Mouse (Mus musculus): ENCODE data around the gene Bdh2.
A peak's percentile ranks its signal among the peaks of the same experiment; 100 is the strongest.

The Bdh2 gene

GRCm38 (mm10) chr3:135280669-135281415 is at the start of gene Bdh2:
Bdh2 (plus strand) TSS chr3:135281221.
- DNase-seq, result peak; percentile 87

DNA sequence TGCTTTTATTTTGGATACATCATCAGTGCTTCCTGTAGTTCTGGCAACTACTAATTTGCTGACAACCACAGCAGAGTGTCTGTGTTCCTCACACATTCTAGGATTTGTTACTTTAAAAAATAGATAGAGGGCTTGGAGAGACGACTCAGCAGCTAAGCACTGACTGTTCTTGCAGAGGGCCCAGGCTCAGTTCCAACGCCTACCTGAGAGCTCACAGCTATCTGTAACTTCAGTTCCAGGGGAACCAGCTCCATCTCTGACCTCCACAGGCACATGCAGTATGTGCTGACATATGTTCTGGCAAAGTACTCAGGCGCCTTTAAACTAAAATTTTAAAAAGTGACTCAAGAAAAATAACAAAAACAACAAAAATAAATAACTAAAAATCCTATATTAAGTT is 49.0 kb upstream of the Bdh2 start:
- no peak for DNase-seq

- DNase-seq, result no peak
These were observed 48.6 kb upstream of the Bdh2 start for GRCm38 (mm10) chr3:135232462-135232861.

DNA sequence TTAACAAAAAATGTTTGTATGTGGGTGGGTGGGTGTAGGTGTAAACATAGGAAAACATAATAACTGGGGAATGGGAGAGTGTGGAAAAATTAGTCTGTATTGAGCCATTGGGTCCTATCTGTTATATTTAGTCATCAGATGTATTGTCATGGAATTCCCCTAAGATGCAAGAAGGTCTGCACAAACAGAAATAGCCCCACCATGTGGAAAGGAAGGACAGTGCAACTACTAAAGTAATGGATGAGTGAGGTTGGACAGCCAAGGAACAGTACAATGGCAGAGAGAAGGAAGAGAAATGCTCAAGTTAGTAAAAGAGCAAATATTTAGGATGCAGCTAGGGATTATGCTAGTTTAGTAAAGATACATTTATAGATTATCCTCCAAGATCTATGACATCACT is 35.3 kb upstream of the Bdh2 start:
- peak in 1 of 2 experiments; percentile 14 for DNase-seq

GRCm38 (mm10) chr3:135246828-135247227 is 34.2 kb upstream of the Bdh2 start:
- no peak for DNase-seq

DNA sequence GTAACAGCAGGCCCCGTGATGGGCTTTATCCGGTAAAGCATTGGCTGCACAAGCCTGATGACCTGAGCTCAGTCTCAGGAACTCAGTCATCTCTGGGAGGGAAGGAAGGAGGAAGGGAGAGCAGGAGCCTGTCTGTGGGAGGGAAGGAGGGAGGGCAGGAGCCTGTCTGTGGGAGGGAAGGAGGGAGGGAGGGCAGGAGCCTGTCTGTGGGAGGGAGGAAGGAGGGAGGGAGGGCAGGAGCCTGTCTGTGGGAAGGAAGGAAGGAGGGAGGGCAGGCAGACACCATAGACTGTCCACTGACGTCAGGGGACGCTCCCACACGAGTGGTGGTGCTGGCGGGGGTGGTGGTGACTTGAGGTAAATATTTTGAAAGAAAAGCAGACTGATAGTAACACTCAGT is 31.9 kb upstream of the Bdh2 start:
- no peak for DNase-seq

- DNase-seq, result no peak
These were observed 29.2 kb upstream of the Bdh2 start for GRCm38 (mm10) chr3:135251825-135252224.

DNA sequence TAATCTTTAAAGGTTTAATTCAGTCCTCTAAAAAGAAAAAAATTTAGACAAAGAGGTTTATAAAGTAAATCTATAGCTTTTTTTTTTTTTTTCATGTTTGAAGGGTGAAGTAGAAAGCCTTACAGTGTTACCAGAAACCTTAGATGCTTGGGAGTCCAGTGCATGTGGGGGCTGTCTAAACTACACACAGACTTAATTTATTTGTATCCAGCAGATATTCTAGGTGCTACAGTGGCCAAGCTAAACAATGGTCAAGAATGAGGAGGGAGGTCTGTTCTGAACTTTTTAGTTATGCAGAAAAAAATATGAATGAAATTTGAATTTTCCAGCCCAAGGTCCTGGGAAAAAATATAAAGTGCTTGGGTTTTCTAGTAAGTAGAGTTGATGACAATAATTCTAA is 26.2 kb upstream of the Bdh2 start:
- DNase-seq, result no peak

- no peak for DNase-seq
These were observed 22.1 kb upstream of the Bdh2 start for GRCm38 (mm10) chr3:135258919-135259318.

DNA sequence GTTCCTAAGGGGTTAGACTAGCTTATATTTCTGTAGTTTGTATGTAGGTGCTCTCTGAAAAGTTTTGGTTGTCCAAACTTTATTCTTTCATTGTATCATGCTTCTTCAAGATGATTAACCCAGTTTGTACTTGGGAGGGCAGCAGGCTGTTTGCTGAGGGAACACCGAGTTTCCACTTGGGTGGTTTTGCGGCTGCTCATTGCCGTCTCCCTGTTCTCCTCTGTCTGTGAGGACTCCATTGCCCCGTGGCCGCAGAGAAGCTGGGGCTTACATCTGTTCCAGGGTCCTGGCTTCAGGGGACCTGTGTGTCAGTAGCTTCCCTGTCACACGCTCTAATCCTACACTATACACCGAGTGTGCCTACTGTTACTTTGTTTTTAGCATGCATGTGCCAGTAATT is 20.8 kb upstream of the Bdh2 start:
- DNase-seq, result peak in 1 of 2 experiments; percentile 68

GRCm38 (mm10) chr3:135268616-135269015 is 12.4 kb upstream of the Bdh2 start:
- DNase-seq, result no peak

DNA sequence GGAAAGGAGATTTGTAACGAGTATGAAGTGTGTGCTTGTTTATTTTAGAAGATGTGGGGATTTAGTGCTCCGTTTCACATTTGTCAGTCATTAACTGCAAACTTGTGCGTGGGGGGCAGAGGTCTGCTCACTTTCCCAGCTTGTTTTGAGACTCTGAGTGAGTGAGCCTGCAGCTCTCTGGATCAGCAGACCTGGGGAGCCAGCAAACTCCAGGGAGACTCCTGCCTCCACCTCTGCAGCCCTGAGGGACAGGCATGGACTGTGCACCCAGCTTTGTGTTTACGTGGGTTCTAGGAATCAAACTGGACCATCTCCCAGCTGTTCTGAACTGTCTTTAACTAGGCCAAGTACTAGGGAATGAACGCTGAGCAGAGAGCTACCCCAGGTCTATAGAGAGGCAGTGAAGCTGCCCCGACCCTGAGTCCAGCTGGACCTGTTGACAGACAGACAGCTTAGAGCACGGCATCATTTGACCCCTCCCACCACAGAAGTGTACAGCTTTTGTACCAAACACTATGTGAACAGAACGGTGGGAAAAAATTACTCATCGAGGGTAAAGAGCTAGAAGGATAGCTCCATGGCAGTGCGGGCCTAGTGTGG is 11.5 kb upstream of the Bdh2 start:
- peak; percentile 74 to 90 for DNase-seq

DNA sequence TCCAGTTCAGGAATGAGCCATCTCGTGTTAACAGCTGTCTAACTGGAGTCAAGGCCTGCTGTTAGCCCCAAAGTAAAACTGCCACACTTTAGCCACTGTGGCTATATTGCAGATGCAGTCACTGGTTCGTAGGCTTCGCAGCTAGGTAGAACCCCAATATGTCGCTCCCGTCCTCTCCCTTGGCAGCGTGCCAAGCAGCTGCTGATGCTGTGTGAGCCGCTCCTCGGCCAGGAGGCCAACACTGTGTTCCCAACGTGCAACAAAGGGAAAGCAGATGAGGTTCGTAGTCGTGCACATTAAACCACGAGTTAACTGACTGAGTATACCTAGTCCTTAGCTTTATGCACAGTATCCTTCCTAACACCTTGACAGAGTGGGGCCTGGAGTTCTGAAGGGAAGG is 8.4 kb upstream of the Bdh2 start:
- no peak for DNase-seq

DNA sequence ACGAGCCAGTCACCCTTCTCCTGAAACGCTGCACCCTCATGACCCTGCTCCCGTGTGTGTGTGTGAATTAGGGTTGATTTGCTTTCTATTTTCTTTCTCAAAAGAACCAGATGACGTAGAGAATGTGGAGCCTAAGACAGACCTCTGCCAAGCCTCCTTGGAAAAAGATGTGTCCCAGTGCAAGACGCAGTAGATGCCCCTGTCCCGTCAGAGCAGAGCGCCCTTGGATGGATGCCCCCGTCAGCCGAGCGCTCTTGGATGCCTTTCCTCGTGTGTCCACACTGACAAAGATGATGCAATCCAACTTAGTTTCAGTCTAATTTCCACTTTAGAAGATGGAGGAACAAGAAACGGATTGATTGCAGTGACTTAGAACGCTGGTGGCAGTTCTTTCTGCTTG is 8.0 kb upstream of the Bdh2 start:
- no peak for DNase-seq

GRCm38 (mm10) chr3:135280160-135280559 is 861 bp upstream of the Bdh2 start:
- no peak for DNase-seq

- DNase-seq, result no peak
These were observed 680 bp downstream of the Bdh2 start for GRCm38 (mm10) chr3:135281701-135282100.

DNA sequence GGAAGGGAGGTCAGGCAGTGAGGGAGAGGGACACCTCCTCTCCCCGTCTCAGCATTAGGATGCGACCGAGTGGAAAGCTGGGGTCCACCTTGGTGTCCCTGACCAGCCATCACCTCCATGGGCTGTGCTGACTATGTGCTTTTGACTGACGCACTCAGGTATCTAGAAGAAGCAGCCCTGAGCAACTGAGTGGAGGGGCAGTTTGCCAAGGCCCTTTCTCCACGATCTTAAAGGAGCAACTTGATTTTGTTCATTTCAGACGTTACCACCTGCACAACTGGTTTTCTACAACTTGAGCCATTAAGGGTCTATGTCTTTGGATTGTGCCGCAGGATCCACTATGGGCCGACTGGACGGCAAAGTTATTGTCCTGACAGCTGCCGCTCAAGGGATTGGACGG is 4.2 kb downstream of the Bdh2 start:
- DNase-seq, result peak; percentile 44 to 59

- DNase-seq, result no peak
These were observed 4.8 kb downstream of the Bdh2 start for GRCm38 (mm10) chr3:135285807-135286206.

DNA sequence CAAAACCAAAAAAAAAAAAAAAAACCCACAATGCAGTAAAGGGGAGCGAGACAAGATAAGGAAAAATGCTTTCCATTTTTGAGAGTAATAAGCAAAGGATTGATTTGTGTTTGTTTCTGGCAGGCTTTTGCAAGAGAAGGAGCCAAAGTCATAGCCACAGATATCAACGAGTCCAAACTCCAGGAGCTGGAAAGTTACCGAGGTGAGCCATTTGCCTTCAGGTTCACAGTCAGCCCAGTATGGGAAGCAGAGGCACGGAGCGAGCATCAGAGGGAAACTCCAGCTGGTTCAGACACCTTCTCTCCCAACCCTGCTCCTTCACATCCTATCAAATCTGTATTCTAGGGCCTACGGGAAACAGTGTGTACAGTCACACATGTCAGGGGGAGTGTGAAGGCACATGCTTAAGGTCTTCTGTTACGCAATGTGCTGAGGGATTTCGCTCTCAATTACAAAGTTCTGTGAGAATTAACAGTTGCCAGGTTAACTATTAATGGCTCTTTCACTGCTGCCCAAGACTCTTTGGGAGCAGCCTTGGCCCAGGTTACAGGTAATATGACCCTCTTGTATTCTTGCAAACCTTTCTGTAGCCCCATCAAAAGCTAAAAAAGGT is 7.2 kb downstream of the Bdh2 start:
- peak; percentile 55 to 75 for DNase-seq

DNA sequence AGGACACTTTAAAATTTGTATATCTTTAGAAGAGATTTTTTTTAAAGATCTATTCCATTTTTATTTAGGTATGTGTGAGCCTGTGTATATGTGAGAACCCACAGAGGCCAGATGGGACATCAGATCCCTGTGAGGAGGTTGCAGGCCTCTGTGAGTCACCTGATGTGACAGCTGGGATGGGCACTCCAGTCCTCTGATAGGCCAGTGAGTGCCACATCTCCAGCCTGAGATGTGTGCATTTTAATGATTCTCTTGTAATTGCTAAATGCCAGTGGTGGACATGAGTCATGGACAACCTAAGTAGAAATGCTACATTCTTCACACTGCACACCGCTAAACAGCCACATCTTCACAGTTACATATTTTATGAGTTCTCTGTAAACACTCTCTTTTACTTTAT is 8.1 kb downstream of the Bdh2 start:
- no peak for DNase-seq

DNA sequence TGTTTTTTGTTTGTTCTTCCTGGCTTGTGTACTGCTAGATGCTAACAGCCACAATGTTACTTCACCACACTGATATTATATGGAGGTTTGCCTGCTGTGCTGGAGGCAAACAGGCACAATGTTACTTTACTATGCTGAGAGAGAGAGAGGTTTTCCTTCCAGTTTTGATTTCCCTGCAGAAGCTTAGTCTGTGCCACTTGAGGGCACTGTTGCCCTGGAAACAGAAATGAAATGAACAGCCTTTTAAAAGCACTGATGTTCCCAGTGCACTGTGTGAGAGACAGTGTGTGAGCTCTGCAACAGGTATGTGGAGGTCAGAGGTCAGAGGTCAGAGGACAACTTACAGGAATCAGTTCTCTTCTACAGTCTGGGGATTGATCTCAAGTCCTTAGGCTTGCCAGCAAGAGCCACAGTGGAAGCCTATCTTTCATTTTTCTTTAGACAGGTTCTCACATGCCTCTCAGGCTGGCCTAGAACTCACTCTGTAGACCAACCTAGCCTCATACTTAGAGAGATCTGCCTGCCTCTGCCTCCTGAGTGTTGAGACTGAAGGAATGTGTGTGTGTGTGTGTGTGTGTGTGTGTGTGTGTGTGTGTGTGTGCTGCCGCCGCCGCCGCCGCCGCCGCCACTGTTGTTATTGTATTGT is 9.4 kb downstream of the Bdh2 start:
- DNase-seq, result peak in 1 of 2 experiments; percentile 51

DNA sequence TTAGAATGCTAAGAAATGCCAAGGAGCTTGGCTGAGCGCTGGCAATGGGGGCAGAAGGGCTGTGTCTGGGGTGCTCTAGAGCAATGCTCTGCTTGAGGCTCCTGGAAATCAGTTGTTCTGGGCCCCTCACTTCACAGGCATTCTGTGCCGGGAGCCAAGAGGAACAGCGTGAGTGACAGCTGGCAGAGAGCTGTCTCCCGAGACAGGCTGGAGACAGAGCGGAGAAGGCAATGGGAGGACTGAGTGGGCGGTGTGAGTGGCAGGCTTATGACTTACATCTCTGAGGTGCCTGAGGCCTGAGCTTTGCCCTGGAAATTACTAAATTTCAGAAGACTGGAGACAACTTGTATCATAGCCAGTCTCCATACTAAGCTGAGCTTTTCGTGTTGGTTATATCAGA is 12.7 kb downstream of the Bdh2 start:
- no peak for DNase-seq

GRCm38 (mm10) chr3:135295559-135295958 is 14.5 kb downstream of the Bdh2 start:
- no peak for DNase-seq

- no peak for DNase-seq
These were observed 17.5 kb downstream of the Bdh2 start for GRCm38 (mm10) chr3:135298560-135298959.

Data from kidney, postnatal 25 days (tissue).